22 mouse cellular contexts compared by ENCODE assay signal in genomic region chr10:21785785-21786184, GRCm38 (mm10).
"Had no signal": no experiment of that assay in that cellular context is flagged by ENCODE, and none has a peak within 500 bp of the region (broad histone marks: within the 10 kb centered on the region; RNA-seq: fewer than 3 reads in every experiment).

No protein-coding gene starts in this region.

- H3K27me3 ChIP-seq: kidney, embryonic 15.5 days; limb, embryonic 12.5 days; limb, embryonic 15.5 days; liver, embryonic 15.5 days; midbrain, embryonic 13.5 days had no signal

- H3K36me3 ChIP-seq: kidney, embryonic 15.5 days; limb, embryonic 12.5 days; limb, embryonic 15.5 days; liver, embryonic 12.5 days; liver, embryonic 15.5 days; midbrain, embryonic 13.5 days had no signal

- H3K4me3 ChIP-seq: kidney, embryonic 15.5 days; limb, embryonic 12.5 days; limb, embryonic 15.5 days; liver, embryonic 12.5 days; liver, embryonic 15.5 days; midbrain, embryonic 13.5 days had no signal

- H3K4me2 ChIP-seq: kidney, embryonic 15.5 days; limb, embryonic 12.5 days; limb, embryonic 15.5 days; liver, embryonic 12.5 days; liver, embryonic 15.5 days; lung, embryonic 14.5 days; midbrain, embryonic 13.5 days had no signal

- ATAC-seq: liver, embryonic 12.5 days; midbrain, embryonic 13.5 days; midbrain, embryonic 16.5 days had no signal

- H3K27ac ChIP-seq: kidney, embryonic 15.5 days; limb, embryonic 12.5 days; limb, embryonic 15.5 days; liver, embryonic 12.5 days; liver, embryonic 15.5 days; midbrain, embryonic 13.5 days; stomach, postnatal 0 days had no signal

- H3K9ac ChIP-seq: kidney, embryonic 15.5 days; limb, embryonic 12.5 days; limb, embryonic 15.5 days; liver, embryonic 12.5 days; liver, embryonic 15.5 days; lung, embryonic 14.5 days; midbrain, embryonic 13.5 days had no signal

- DNase-seq: kidney, adult 11 months; kidney, adult 8-10 months; kidney, postnatal 10 days; kidney, postnatal 36 days; left cerebral cortex, postnatal 4 days; lung, embryonic 14.5 days; lung, postnatal 10 days; lung, postnatal 4 days; right cerebral cortex, adult 18-20 months; right cerebral cortex, postnatal 14 days; right cerebral cortex, postnatal 4 days; thymus, adult 2 months; thymus, postnatal 14 days; thymus, postnatal 4 days had no signal

- H3K4me1 ChIP-seq: liver, embryonic 15.5 days had no signal

- H3K9me3 ChIP-seq: kidney, embryonic 15.5 days; limb, embryonic 12.5 days; limb, embryonic 15.5 days; liver, embryonic 12.5 days; liver, embryonic 15.5 days; midbrain, embryonic 13.5 days had no signal
